Mouse (Mus musculus) bone marrow, adult 2 months (tissue): ENCODE results near the gene Erg.

Experiments
- CTCF ChIP-seq: fragments of 200-500 bp; IDR thresholded peaks from 2 replicates; pipeline ENCODE4 v1.5.1; 2011; ENCODE audit warnings: low read length, control low read depth; ENCODE audit not compliant: control insufficient read depth, insufficient read depth
- POLR2A ChIP-seq: fragments of 200-500 bp; IDR thresholded peaks from 2 replicates; pipeline ENCODE4 v1.6.1; 2011; ENCODE audit warnings: low read depth, mild to moderate bottlenecking, control low read depth, low read length, borderline replicate concordance; ENCODE audit not compliant: control insufficient read depth

- no peak for TF ChIP-seq CTCF
- no peak for TF ChIP-seq POLR2A
These were observed 25.8 kb upstream of the Erg start for GRCm38 (mm10) chr16:95611982-95612746.
